In the genomic region with DNA sequence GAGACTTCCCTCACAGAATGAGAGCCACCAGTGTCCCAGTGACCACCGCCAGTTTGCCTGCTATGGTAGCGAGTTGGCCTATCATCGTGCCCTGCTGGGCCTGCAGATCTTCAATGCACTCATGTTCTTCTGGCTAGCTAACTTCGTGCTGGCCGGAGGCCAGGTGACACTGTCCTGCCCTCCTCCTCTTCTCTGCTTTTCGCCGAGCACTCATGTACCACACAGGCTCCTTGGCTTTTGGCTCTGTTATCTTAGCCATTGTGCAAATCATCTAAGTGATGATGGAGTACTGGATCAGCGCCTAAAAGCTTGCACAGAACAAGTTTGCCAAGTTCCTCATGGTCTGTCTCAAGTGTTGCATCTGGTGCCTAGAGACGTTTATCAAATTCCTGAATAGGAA, we compare ENCODE assay signal across 10 mouse cellular contexts.
A peak's percentile ranks its signal among the peaks of the same experiment; 100 is the strongest.
DNase-seq lines count a peak whose midpoint lies in the region; ATAC-seq and TF ChIP-seq lines count a peak whose summit lies in the region.
"Had no signal": no experiment of that assay in that cellular context is flagged by ENCODE, and none has a peak within 500 bp of the region (broad histone marks: within the 10 kb centered on the region; RNA-seq: fewer than 3 reads in every experiment).

No protein-coding gene starts in this region.

- WGBS in forebrain, postnatal 0 days: 75% methylated on average over 9 of the region's 9 CpGs
- WGBS in forebrain, embryonic 13.5 days: 92% methylated on average over 9 of the region's 9 CpGs
- WGBS in stomach, embryonic 16.5 days: 64% methylated on average over 9 of the region's 9 CpGs
- 69% methylated on average over 9 of the region's 9 CpGs for WGBS in stomach, postnatal 0 days
- 70% methylated on average over 9 of the region's 9 CpGs for WGBS in intestine, postnatal 0 days

- no peaks in the 10 kb centered on the region for H3K4me1 ChIP-seq in forebrain, postnatal 0 days (ENCODE audit: insufficient read depth)
- H3K4me1 ChIP-seq in forebrain, embryonic 13.5 days: no peaks in the 10 kb centered on the region
- H3K4me1 ChIP-seq in stomach, embryonic 16.5 days (ENCODE audit: control insufficient read depth, insufficient read depth, low read length): no peaks in the 10 kb centered on the region
- no peaks in the 10 kb centered on the region for H3K4me1 ChIP-seq in stomach, postnatal 0 days (replicated peaks; ENCODE audit: control insufficient read depth, insufficient read depth)
- H3K4me1 ChIP-seq in intestine, postnatal 0 days (replicated peaks; ENCODE audit: control insufficient read depth, insufficient read depth, low read length): no peaks in the 10 kb centered on the region
- H3K4me1 ChIP-seq: embryonic facial prominence, embryonic 12.5 days; liver, embryonic 15.5 days had no signal

- no peaks in the 10 kb centered on the region for H3K9me3 ChIP-seq in forebrain, postnatal 0 days (ENCODE audit: low read length)
- no peaks in the 10 kb centered on the region for H3K9me3 ChIP-seq in forebrain, embryonic 13.5 days (replicated peaks)
- no peaks in the 10 kb centered on the region for H3K9me3 ChIP-seq in stomach, embryonic 16.5 days (replicated peaks; ENCODE audit: control insufficient read depth, low read length)
- H3K9me3 ChIP-seq in stomach, postnatal 0 days (ENCODE audit: control insufficient read depth, low read length): no peaks in the 10 kb centered on the region
- no peaks in the 10 kb centered on the region for H3K9me3 ChIP-seq in intestine, postnatal 0 days (ENCODE audit: control insufficient read depth)
- H3K9me3 ChIP-seq: embryonic facial prominence, embryonic 12.5 days; liver, embryonic 15.5 days had no signal

- H3K4me3 ChIP-seq in forebrain, postnatal 0 days (ENCODE audit: low read depth, low read length): no peak overlapping the region
- no peak overlapping the region for H3K4me3 ChIP-seq in forebrain, embryonic 13.5 days
- no peak overlapping the region for H3K4me3 ChIP-seq in stomach, embryonic 16.5 days (replicated peaks; ENCODE audit: low read length)
- no peak overlapping the region for H3K4me3 ChIP-seq in stomach, postnatal 0 days (ENCODE audit: low read depth, low read length)
- no peak overlapping the region for H3K4me3 ChIP-seq in intestine, postnatal 0 days (ENCODE audit: low read depth, low read length)
- H3K4me3 ChIP-seq: embryonic facial prominence, embryonic 12.5 days; liver, embryonic 15.5 days had no signal

- H3K9ac ChIP-seq in forebrain, postnatal 0 days: no peak overlapping the region
- no peak overlapping the region for H3K9ac ChIP-seq in forebrain, embryonic 13.5 days
- no peak overlapping the region for H3K9ac ChIP-seq in stomach, embryonic 16.5 days (ENCODE audit: low read length)
- no peak overlapping the region for H3K9ac ChIP-seq in stomach, postnatal 0 days (ENCODE audit: low read length)
- no peak overlapping the region for H3K9ac ChIP-seq in intestine, postnatal 0 days (ENCODE audit: low read depth, low read length)
- H3K9ac ChIP-seq: embryonic facial prominence, embryonic 12.5 days; liver, embryonic 15.5 days had no signal

- no peaks in the 10 kb centered on the region for H3K27me3 ChIP-seq in forebrain, postnatal 0 days (ENCODE audit: insufficient read depth, low read length)
- no peaks in the 10 kb centered on the region for H3K27me3 ChIP-seq in forebrain, embryonic 13.5 days
- H3K27me3 ChIP-seq in stomach, embryonic 16.5 days (ENCODE audit: control insufficient read depth, insufficient read depth, low read length): no peaks in the 10 kb centered on the region
- H3K27me3 ChIP-seq in stomach, postnatal 0 days (ENCODE audit: control insufficient read depth, insufficient read depth, low read length): no peaks in the 10 kb centered on the region
- H3K27me3 ChIP-seq in intestine, postnatal 0 days (replicated peaks; ENCODE audit: control insufficient read depth, insufficient read depth, low read length): no peaks in the 10 kb centered on the region
- H3K27me3 ChIP-seq: embryonic facial prominence, embryonic 12.5 days; liver, embryonic 15.5 days had no signal

- no peak for DNase-seq in forebrain, postnatal 0 days
- DNase-seq in stomach, postnatal 0 days (ENCODE audit: low spot score): no peak
- peak; percentile 2 to 7 for DNase-seq in lung, adult 18-20 months
- DNase-seq in testis, postnatal 14 days (ENCODE audit: low spot score): peak; percentile 5
- DNase-seq in layer of hippocampus, adult 11-12 months (ENCODE audit: low spot score): no peak

- H3K4me2 ChIP-seq in forebrain, postnatal 0 days (ENCODE audit: low read depth): no peak overlapping the region
- no peak overlapping the region for H3K4me2 ChIP-seq in forebrain, embryonic 13.5 days
- H3K4me2 ChIP-seq in stomach, embryonic 16.5 days (ENCODE audit: low read depth, low read length): no peak overlapping the region
- no peak overlapping the region for H3K4me2 ChIP-seq in stomach, postnatal 0 days (replicated peaks; ENCODE audit: low read depth)
- no peak overlapping the region for H3K4me2 ChIP-seq in intestine, postnatal 0 days (replicated peaks; ENCODE audit: low read depth)
- H3K4me2 ChIP-seq: embryonic facial prominence, embryonic 12.5 days; liver, embryonic 15.5 days had no signal

- peak; percentile 47 for ATAC-seq in forebrain, postnatal 0 days
- no peak for ATAC-seq in forebrain, embryonic 13.5 days
- 0 out of 2 replicates have a peak, but pooled peaks have one; percentile 37 for ATAC-seq in stomach, embryonic 16.5 days (ENCODE audit: insufficient read depth, low FRiP score)
- ATAC-seq in stomach, postnatal 0 days (ENCODE audit: low FRiP score, low TSS enrichment): no peak
- no peak for ATAC-seq in intestine, postnatal 0 days

- TF ChIP-seq EP300 in stomach, postnatal 0 days (optimal IDR thresholded peaks at IDR 0.05): no peak

- no peak overlapping the region for H3K27ac ChIP-seq in forebrain, postnatal 0 days (ENCODE audit: low read depth, low read length)
- H3K27ac ChIP-seq in forebrain, embryonic 13.5 days: no peak overlapping the region
- H3K27ac ChIP-seq in stomach, embryonic 16.5 days (ENCODE audit: low read length): no peak overlapping the region
- H3K27ac ChIP-seq in stomach, postnatal 0 days (replicated peaks): no peak overlapping the region
- H3K27ac ChIP-seq in intestine, postnatal 0 days (ENCODE audit: low read depth, low read length): no peak overlapping the region
- H3K27ac ChIP-seq: embryonic facial prominence, embryonic 12.5 days; liver, embryonic 15.5 days had no signal

- no peaks in the 10 kb centered on the region for H3K36me3 ChIP-seq in forebrain, postnatal 0 days (ENCODE audit: insufficient read depth)
- no peaks in the 10 kb centered on the region for H3K36me3 ChIP-seq in forebrain, embryonic 13.5 days (ENCODE audit: poor library complexity, severe bottlenecking)
- no peaks in the 10 kb centered on the region for H3K36me3 ChIP-seq in stomach, embryonic 16.5 days (ENCODE audit: control insufficient read depth, insufficient read depth, low read length)
- no peaks in the 10 kb centered on the region for H3K36me3 ChIP-seq in stomach, postnatal 0 days (ENCODE audit: control insufficient read depth, insufficient read depth, low read length)
- H3K36me3 ChIP-seq in intestine, postnatal 0 days (ENCODE audit: control insufficient read depth, insufficient read depth): no peaks in the 10 kb centered on the region
- H3K36me3 ChIP-seq: embryonic facial prominence, embryonic 12.5 days; liver, embryonic 15.5 days had no signal

- no peak for TF ChIP-seq CTCF in forebrain, postnatal 0 days (IDR thresholded peaks at IDR 0.05; ENCODE audit: low read depth)
- no peak for TF ChIP-seq CTCF in stomach, postnatal 0 days (IDR thresholded peaks at IDR 0.05; ENCODE audit: low read depth)
- no peak for TF ChIP-seq CTCF in intestine, postnatal 0 days (IDR thresholded peaks at IDR 0.05; ENCODE audit: low read depth)

Comparison
In these comparisons a context has a peak if more than half of its experiments do, and no peak if none do; other contexts are left out.
1. ATAC-seq: peak in forebrain, postnatal 0 days (single experiment) and stomach, embryonic 16.5 days (single experiment); none in forebrain, embryonic 13.5 days (single experiment), stomach, postnatal 0 days (single experiment) and intestine, postnatal 0 days (single experiment).
2. DNase-seq: peak in lung, adult 18-20 months (2 of 2) and testis, postnatal 14 days (single experiment); none in forebrain, postnatal 0 days (single experiment), stomach, postnatal 0 days (single experiment) and layer of hippocampus, adult 11-12 months (single experiment).